Mouse (Mus musculus) cortical plate, adult 2 months (tissue): ENCODE measurements at regions not wholly inside any gene's neighbourhood (a gene's known extent, or its start where the extent isn't known, plus 50 kb on each side); places are given as distances from the start of the nearest gene placed in this dataset.

Experiments
- CTCF ChIP-seq: fragments of 200-500 bp; IDR thresholded peaks from 2 replicates; pipeline ENCODE4 v1.5.1; 2011; ENCODE audit warnings: mild to moderate bottlenecking, control low read depth, low read length; ENCODE audit not compliant: insufficient read depth; ENCODE audit errors: extremely low read depth
- POLR2A ChIP-seq: fragments of 200-500 bp; IDR thresholded peaks from 2 replicates; pipeline ENCODE4 v1.6.1; 2011; ENCODE audit warnings: mild to moderate bottlenecking, low read length, control low read depth; ENCODE audit not compliant: insufficient read depth; ENCODE audit errors: extremely low read depth

DNA sequence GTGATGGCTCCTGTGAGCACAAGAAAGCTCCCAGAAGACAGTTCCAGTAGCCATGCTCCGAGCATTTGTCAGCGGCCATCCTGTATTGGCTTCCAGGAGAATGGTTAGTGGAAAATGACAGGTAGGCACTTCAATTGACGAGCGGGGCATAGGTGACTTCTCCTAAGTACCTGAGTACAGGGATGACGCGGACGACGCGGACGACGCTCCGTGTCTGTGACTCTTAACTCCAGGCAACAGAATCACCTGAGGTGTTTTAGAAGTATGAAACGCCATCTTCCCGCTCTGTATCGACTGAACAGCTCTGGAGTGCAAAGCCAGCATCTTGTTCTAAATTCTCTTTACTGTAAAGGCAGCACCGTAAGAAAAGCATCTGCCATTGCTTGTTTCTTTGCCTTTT lies 68.4 kb upstream of the Tmco5 start:
- TF ChIP-seq POLR2A (no peak), CTCF (no peak)
